Mouse (Mus musculus): ENCODE data around the gene Fam189b. TPM values are rescaled to one million over a fixed set of nuclear protein-coding genes. Genes with fewer than 3 reads are reported as not detected.

The Fam189b gene
- total RNA-seq, 2 experiments from 2014 or later = 2.9 to 23.9 TPM

GRCm38 (mm10) chr3:89164506-89165267 is 18.3 kb upstream of the Fam189b start, which contains the start of gene Clk2:
Gene Clk2, plus strand, starts transcription at chr3:89164795.
- ATAC-seq (replicated peaks; ENCODE audit: poor library complexity, severe bottlenecking) = peak; percentile 94

GRCm38 (mm10) chr3:89165268-89165870 is 17.6 kb upstream of the Fam189b start:
- no peak for ATAC-seq (replicated peaks; ENCODE audit: poor library complexity, severe bottlenecking)

GRCm38 (mm10) chr3:89166945-89167344 is 16.0 kb upstream of the Fam189b start:
- ATAC-seq (replicated peaks; ENCODE audit: poor library complexity, severe bottlenecking) = no peak

- no peak for ATAC-seq (replicated peaks; ENCODE audit: poor library complexity, severe bottlenecking)
Measured at GRCm38 (mm10) chr3:89174844-89175243, 8.1 kb upstream of the Fam189b start.

- ATAC-seq (replicated peaks; ENCODE audit: poor library complexity, severe bottlenecking) = no peak
Measured at GRCm38 (mm10) chr3:89175544-89175943, 7.4 kb upstream of the Fam189b start.

GRCm38 (mm10) chr3:89176421-89176820 is 6.5 kb upstream of the Fam189b start:
- ATAC-seq (replicated peaks; ENCODE audit: poor library complexity, severe bottlenecking) = no peak

- peak; percentile 93 for ATAC-seq (replicated peaks; ENCODE audit: poor library complexity, severe bottlenecking)
Measured at GRCm38 (mm10) chr3:89177242-89178106, 5.5 kb upstream of the Fam189b start, which contains the start of gene Scamp3. Gene Scamp3, plus strand, starts transcription at chr3:89177473.

GRCm38 (mm10) chr3:89178107-89178385 is 4.9 kb upstream of the Fam189b start:
- ATAC-seq (replicated peaks; ENCODE audit: poor library complexity, severe bottlenecking) = no peak

- ATAC-seq (replicated peaks; ENCODE audit: poor library complexity, severe bottlenecking) = no peak
Measured at GRCm38 (mm10) chr3:89179056-89179455, 3.9 kb upstream of the Fam189b start.

- ATAC-seq (replicated peaks; ENCODE audit: poor library complexity, severe bottlenecking) = no peak
Measured at GRCm38 (mm10) chr3:89181749-89182500, 1.0 kb upstream of the Fam189b start.

- ATAC-seq (replicated peaks; ENCODE audit: poor library complexity, severe bottlenecking) = peak; percentile 57
Measured at GRCm38 (mm10) chr3:89182531-89183057, 349 bp upstream of the Fam189b start.

GRCm38 (mm10) chr3:89183959-89184315 is 994 bp downstream of the Fam189b start:
- ATAC-seq (replicated peaks; ENCODE audit: poor library complexity, severe bottlenecking) = no peak

- ATAC-seq (replicated peaks; ENCODE audit: poor library complexity, severe bottlenecking) = no peak
Measured at GRCm38 (mm10) chr3:89187197-89187596, 4.3 kb downstream of the Fam189b start.

- no peak for ATAC-seq (replicated peaks; ENCODE audit: poor library complexity, severe bottlenecking)
Measured at GRCm38 (mm10) chr3:89187690-89188477, 4.9 kb downstream of the Fam189b start.

GRCm38 (mm10) chr3:89188478-89188875 is 5.5 kb downstream of the Fam189b start:
- no peak for ATAC-seq (replicated peaks; ENCODE audit: poor library complexity, severe bottlenecking)

- ATAC-seq (replicated peaks; ENCODE audit: poor library complexity, severe bottlenecking) = peak; percentile 44; the same call in 1 of the 2 replicates
Measured at GRCm38 (mm10) chr3:89190436-89190835, 7.5 kb downstream of the Fam189b start.

- no peak for ATAC-seq (replicated peaks; ENCODE audit: poor library complexity, severe bottlenecking)
Measured at GRCm38 (mm10) chr3:89193351-89193750, 10.4 kb downstream of the Fam189b start.

- ATAC-seq (replicated peaks; ENCODE audit: poor library complexity, severe bottlenecking) = no peak; the same call in 1 of the 2 replicates
Measured at GRCm38 (mm10) chr3:89193853-89194252, 10.9 kb downstream of the Fam189b start.
